Mouse (Mus musculus): ENCODE data around the gene Katnb1.

- TF ChIP-seq CTCF (conservative IDR thresholded peaks at IDR 0.05; ENCODE audit: low read length), result no peak
- peak; percentile 44; the same call in 1 of the 2 replicates for TF ChIP-seq NANOG (IDR thresholded peaks at IDR 0.05; ENCODE audit: borderline replicate concordance, low read length)
These were observed 63.0 kb downstream of the Katnb1 start for GRCm38 (mm10) chr8:95143805-95144630.
